Comparison of ENCODE assay signal across 8 mouse cellular contexts in the genomic region with DNA sequence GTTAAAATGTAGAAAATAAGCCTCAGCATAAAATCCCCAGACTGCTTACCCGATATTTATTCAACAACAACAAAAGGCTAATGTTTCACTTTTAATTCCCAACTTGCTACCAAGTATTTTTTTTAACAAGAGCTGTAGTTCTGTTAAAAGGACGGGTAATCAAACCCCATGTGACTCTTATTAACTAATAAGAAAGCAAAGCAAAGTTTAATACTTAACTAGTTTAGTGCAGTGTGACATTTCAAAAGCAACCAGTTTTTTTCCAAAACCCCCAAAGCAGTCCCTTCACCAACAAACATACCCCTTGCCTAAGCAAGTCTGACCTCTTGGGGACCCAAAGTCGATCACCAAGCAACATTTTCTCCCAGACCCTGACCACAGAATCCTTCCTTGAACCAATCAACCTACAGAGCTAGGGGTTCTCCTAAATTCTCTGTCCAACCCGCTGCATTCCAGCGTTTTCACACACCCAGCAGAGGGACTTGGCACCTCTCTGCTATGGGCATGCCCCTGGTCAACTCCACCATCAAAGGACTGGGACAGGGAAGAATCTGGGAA. TPM values are rescaled to one million over a fixed set of nuclear protein-coding genes. Genes with fewer than 3 reads are reported as not detected.
DNase-seq lines count a peak whose midpoint lies in the region; ATAC-seq and TF ChIP-seq lines count a peak whose summit lies in the region.

No protein-coding gene starts in this region.

- H3K4me3 ChIP-seq in forebrain, embryonic 16.5 days (replicated peaks; ENCODE audit: low read length): peak overlapping the region; percentile 84
- H3K4me3 ChIP-seq in limb, embryonic 14.5 days (replicated peaks; ENCODE audit: low read length): peak overlapping the region; percentile 70
- H3K4me3 ChIP-seq in neural tube, embryonic 13.5 days: peak overlapping the region; percentile 78

- peak overlapping the region; percentile 95 for H3K4me2 ChIP-seq in forebrain, embryonic 16.5 days (ENCODE audit: low read length)
- H3K4me2 ChIP-seq in limb, embryonic 14.5 days (replicated peaks; ENCODE audit: low read depth, low read length, severe bottlenecking): peak overlapping the region; percentile 92
- peak overlapping the region; percentile 83 for H3K4me2 ChIP-seq in neural tube, embryonic 13.5 days

- H3K36me3 ChIP-seq in forebrain, embryonic 16.5 days (ENCODE audit: control insufficient read depth, insufficient read depth): no peaks in the 10 kb centered on the region
- H3K36me3 ChIP-seq in limb, embryonic 14.5 days (ENCODE audit: control insufficient read depth, insufficient read depth, low read length): no peaks in the 10 kb centered on the region
- no peaks in the 10 kb centered on the region for H3K36me3 ChIP-seq in neural tube, embryonic 13.5 days

- peaks cover 17% of the 10 kb centered on the region for H3K4me1 ChIP-seq in forebrain, embryonic 16.5 days (replicated peaks; ENCODE audit: control insufficient read depth, insufficient read depth, low read length)
- H3K4me1 ChIP-seq in limb, embryonic 14.5 days (ENCODE audit: control insufficient read depth, insufficient read depth, low read length): peaks cover 4% of the 10 kb centered on the region; the same call in 1 of the 2 replicates
- H3K4me1 ChIP-seq in neural tube, embryonic 13.5 days (replicated peaks): peaks cover 30% of the 10 kb centered on the region

- DNase-seq in kidney, adult 9 months: peak; percentile 84
- DNase-seq in kidney, postnatal 4 days: no peak
- DNase-seq in limb, embryonic 14.5 days (ENCODE audit: low spot score): no peak
- DNase-seq in cerebellum, adult 9-11 months: no peak
- no peak for DNase-seq in gastrocnemius, postnatal 4 days (ENCODE audit: low spot score in 2 of 2)

- 12% methylated on average over 5 of the region's 5 CpGs for WGBS in forebrain, embryonic 16.5 days
- WGBS in limb, embryonic 14.5 days: 13% methylated on average over 5 of the region's 5 CpGs
- WGBS in neural tube, embryonic 13.5 days: 30% methylated on average over 5 of the region's 5 CpGs

- no peaks in the 10 kb centered on the region for H3K27me3 ChIP-seq in forebrain, embryonic 16.5 days (replicated peaks; ENCODE audit: control insufficient read depth, insufficient read depth, low read length)
- H3K27me3 ChIP-seq in limb, embryonic 14.5 days (ENCODE audit: control insufficient read depth, insufficient read depth, low read length): peaks cover 12% of the 10 kb centered on the region; the same call in 1 of the 2 replicates
- no peaks in the 10 kb centered on the region for H3K27me3 ChIP-seq in neural tube, embryonic 13.5 days

- no peak for TF ChIP-seq POLR2A in limb, embryonic 14.5 days (IDR thresholded peaks at IDR 0.05; ENCODE audit: borderline replicate concordance, extremely low read depth, insufficient read depth, insufficient read length)

- no peak overlapping the region for H3K27ac ChIP-seq in forebrain, embryonic 16.5 days (ENCODE audit: low read length)
- H3K27ac ChIP-seq in limb, embryonic 14.5 days (replicated peaks; ENCODE audit: low read depth, low read length): no peak overlapping the region
- no peak overlapping the region for H3K27ac ChIP-seq in neural tube, embryonic 13.5 days (replicated peaks)

- ATAC-seq in forebrain, embryonic 16.5 days: no peak
- no peak for ATAC-seq in limb, embryonic 14.5 days (ENCODE audit: low FRiP score, low read depth)
- ATAC-seq in neural tube, embryonic 13.5 days (ENCODE audit: low read depth): peak; percentile 2; the same call in 1 of the 2 replicates
- no peak for ATAC-seq in erythroid progenitor cell, adult 5-6 weeks (replicated peaks; ENCODE audit: low FRiP score, poor library complexity, severe bottlenecking)

- peak overlapping the region; percentile 95 for H3K9ac ChIP-seq in forebrain, embryonic 16.5 days (replicated peaks; ENCODE audit: low read depth, low read length)
- no peak overlapping the region for H3K9ac ChIP-seq in limb, embryonic 14.5 days (ENCODE audit: low read depth, low read length, severe bottlenecking)
- peak overlapping the region; percentile 88 for H3K9ac ChIP-seq in neural tube, embryonic 13.5 days

- no peaks in the 10 kb centered on the region for H3K9me3 ChIP-seq in forebrain, embryonic 16.5 days (ENCODE audit: control insufficient read depth, low read length)
- no peaks in the 10 kb centered on the region for H3K9me3 ChIP-seq in limb, embryonic 14.5 days (ENCODE audit: control insufficient read depth, low read length)
- H3K9me3 ChIP-seq in neural tube, embryonic 13.5 days: no peaks in the 10 kb centered on the region

RNA-seq across cellular contexts. Expression of gene Prkaa2, which starts 1.0 kb away (rescaled TPM):
- polyA plus RNA-seq in forebrain, embryonic 16.5 days (2015; fragmentation: Nextera tagmentation; extraction: Ambion mirVana): 14.0 and 14.4 TPM in 2 replicates
- polyA plus RNA-seq in limb, embryonic 14.5 days (2012; rRNA removed): 1.1 and 1.2 TPM in 2 replicates
- polyA plus RNA-seq in limb, embryonic 14.5 days (2014; fragmentation: Nextera tagmentation; extraction: Ambion mirVana): 1.2 and 1.7 TPM in 2 replicates
- 9.2 and 9.4 TPM in 2 replicates for polyA plus RNA-seq in neural tube, embryonic 13.5 days (2015; fragmentation: Nextera tagmentation; extraction: Ambion mirVana)
- total RNA-seq in erythroid progenitor cell, adult 5-6 weeks (2015; ENCODE audit: low replicate concordance): not detected in 2 replicates
- not detected in 2 replicates for total RNA-seq in erythroid progenitor cell, adult 5-6 weeks (2017; ENCODE audit: low replicate concordance)
- 10 to 100 TPM; 44.4 to 46.8 TPM for total RNA-seq in gastrocnemius, postnatal 4 days (2021)

RNA-seq across cellular contexts. Expression of gene Plpp3, which starts 48.4 kb away (rescaled TPM):
- polyA plus RNA-seq in forebrain, embryonic 16.5 days (2015; fragmentation: Nextera tagmentation; extraction: Ambion mirVana): 67.7 and 76.8 TPM in 2 replicates
- 112 and 124 TPM in 2 replicates for polyA plus RNA-seq in limb, embryonic 14.5 days (2012; rRNA removed)
- 117 and 130 TPM in 2 replicates for polyA plus RNA-seq in limb, embryonic 14.5 days (2014; fragmentation: Nextera tagmentation; extraction: Ambion mirVana)
- 70.9 and 78.5 TPM in 2 replicates for polyA plus RNA-seq in neural tube, embryonic 13.5 days (2015; fragmentation: Nextera tagmentation; extraction: Ambion mirVana)
- 0.84 and 3.2 TPM in 2 replicates for total RNA-seq in erythroid progenitor cell, adult 5-6 weeks (2015; ENCODE audit: low replicate concordance)
- total RNA-seq in erythroid progenitor cell, adult 5-6 weeks (2017; ENCODE audit: low replicate concordance): 0.08 and 0.64 TPM in 2 replicates
- 100 to 1,000 TPM; 116 to 119 TPM for total RNA-seq in gastrocnemius, postnatal 4 days (2021)
